Mouse (Mus musculus): ENCODE results near the gene Cep112.

The Cep112 gene

DNA sequence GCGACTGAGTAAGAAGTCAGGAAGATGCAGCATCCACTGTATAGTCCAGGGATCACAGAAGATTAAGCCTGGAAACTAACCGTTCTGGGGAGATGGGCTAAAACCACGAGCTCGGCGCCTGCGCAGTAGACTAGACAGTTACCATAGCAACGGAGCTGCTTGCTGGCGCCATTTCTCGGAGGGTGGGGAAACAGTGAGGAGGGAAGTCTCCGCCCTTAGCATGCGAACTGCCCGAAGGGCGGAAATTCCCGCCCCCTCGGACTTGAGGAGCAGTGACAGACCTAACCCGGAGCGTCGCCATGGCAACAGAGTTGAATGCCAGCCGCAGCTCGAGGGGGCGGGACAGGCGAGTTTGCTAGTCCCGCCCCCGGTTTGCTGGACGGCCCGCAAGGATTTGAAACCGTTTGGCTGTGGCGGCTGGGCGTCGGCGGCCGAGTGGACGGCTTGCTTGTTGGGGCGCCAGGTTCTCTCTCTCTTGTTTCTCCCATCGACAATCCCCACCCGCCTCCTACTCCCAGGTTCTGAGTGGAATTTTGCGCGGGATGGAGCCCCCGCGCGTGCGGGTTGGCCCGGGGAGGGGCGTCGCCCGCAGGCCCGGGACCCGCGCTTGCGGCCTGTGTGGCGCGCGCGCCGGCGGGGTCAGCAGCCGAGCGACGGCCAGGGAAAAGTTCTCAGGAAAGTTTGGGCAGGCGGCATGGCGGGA is at the start of gene Cep112:
TSS of gene Cep112 (plus strand) at position 304 of the 703 bp plus-strand sequence.
- DNase-seq (ENCODE audit: low read depth in 2 of 2, low spot score in 2 of 2), result peak; percentile 72 to 79

DNA sequence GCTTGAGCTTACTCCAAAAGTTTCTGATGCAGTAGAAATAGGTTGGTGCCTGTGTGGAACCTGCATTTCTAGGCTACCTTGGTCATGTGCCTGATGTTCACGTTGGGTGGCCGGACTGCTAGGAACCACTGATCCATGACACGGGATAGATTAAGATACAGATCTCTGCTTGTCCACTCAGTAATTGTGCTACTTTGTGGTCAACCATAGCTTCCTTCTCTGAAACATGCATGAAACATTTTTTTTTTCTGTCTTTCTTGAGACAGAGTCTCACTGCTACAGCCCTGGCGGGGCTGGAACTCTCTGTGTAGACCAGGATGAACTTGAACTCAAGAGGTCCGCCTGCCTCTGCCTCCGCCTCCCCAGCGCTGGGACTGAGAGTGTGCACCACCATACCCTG is 48.2 kb upstream of the Cep112 start:
- no peak for DNase-seq (ENCODE audit: low read depth in 2 of 2, low spot score in 2 of 2)

DNA sequence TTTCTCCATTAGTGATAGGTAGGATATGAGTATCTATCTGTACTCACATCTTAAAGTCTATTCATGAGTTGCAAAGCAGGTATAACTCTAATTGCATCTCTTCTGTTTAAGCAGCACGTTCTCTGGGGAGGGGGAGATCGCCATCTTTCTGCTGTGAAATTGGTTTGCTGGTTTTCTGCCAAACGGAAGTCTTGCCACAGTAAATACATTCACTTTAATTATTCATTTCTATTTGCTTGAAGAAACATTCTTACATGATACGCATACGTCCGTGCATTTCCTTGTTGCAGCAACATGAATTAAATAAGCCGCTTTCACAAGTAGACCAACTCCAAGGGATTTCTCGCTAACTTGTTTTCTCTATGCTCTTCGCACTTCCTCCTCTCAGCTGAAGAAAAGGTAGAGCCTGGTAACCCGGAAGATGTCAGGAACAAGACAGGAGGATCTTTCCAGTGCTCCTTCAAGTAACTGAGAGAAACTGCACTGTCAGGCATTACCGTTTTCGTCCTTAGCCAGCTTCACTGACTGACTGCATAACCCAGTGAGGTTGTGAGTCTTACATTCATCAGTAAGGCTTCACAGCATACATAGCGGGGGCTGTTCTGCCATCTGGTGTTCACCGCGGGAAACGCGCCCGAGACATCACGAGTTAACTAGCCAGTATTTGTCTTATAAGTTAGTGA is 47.2 kb upstream of the Cep112 start:
- DNase-seq (ENCODE audit: low read depth in 2 of 2, low spot score in 2 of 2), result peak; percentile 57 to 75

DNA sequence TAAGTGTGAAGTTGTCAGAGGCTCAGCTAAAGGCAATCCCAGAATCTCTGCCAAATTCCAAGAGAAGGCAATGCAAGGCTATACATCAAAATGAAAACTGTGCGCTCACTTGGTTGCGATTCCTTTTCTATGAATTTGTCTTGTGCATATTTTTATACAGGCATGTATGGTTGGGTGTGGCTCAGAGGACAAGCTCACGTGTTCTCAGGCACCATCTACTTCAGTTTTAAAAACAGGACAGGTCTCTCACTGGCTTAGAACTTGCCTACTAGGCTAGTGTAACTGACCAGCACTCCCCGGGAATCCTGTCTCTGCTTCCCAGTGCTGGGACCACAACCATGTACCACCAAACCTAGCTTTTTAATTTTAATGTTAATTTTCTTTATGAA is 46.6 kb upstream of the Cep112 start:
- DNase-seq (ENCODE audit: low read depth in 2 of 2, low spot score in 2 of 2), result no peak

DNA sequence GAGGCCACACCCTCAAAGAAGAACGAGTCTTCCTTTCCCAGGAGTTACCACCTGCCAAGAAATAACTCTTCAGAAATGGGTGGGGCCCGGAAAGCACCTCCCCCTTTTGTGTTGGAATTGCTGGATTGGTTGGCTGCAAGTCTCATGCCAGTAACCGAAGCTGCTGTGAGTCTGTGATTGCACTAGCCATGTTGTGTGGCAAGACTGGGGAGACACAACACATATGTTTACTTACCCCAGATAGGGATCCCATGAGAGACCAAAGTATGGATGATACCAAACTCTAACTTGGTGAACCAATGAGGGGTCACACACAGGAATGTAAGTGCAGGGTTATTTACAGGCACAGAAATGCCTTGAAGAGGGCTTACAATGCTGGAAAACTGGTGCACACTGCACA is 42.3 kb upstream of the Cep112 start:
- DNase-seq (ENCODE audit: low read depth in 2 of 2, low spot score in 2 of 2), result no peak

DNA sequence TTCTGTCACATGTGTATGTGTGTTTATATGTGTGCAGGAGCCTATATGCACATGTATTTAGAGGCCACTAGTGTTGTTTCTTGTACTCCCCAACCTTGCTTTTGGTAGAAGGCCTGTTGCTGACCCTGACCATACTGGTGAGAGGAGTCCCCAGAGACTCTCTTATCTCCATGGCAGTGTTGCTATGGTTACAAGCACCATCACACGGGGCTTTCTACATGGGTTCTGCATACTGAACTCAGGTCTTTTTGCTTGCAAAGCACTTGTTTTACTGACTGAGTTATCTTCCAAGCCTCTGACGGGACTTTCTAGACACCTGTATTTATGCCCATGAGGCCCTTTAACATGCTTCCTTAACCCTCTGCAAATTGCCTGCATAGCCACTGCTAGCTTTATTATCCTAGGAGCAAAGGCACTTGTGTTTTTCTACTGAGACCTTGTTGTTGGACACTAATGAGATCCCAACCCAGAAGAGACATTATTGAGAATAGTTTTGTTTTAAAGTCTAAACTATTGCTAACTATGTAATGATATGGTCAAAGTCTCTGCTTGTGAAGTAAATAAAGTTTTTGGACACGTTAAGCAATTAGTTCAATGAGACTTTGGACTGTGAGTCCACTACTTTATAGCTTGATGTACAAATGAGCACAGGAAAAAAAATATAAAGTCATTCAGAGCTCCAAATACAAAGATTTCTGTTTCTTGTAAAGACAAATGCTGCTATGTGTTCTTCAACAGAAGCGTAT is 39.9 kb upstream of the Cep112 start:
- no peak for DNase-seq (ENCODE audit: low read depth in 2 of 2, low spot score in 2 of 2)

DNA sequence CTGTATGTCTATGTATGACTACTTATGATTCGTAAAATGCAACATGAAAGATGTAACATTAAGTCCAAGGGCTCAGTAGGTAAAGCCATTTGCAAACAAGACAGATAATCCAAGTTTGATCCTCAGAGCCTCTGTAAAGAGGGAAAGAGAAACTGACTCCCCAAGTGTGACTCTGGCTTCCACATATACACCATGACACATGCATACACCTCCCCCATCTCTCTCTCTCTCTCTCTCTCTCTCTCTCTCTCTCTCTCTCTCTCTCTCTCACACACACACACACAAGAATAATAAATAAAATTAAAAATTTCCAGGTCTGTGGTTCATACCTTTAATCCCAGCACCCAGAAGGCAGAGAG is 39.3 kb upstream of the Cep112 start:
- no peak for DNase-seq (ENCODE audit: low read depth in 2 of 2, low spot score in 2 of 2)

DNA sequence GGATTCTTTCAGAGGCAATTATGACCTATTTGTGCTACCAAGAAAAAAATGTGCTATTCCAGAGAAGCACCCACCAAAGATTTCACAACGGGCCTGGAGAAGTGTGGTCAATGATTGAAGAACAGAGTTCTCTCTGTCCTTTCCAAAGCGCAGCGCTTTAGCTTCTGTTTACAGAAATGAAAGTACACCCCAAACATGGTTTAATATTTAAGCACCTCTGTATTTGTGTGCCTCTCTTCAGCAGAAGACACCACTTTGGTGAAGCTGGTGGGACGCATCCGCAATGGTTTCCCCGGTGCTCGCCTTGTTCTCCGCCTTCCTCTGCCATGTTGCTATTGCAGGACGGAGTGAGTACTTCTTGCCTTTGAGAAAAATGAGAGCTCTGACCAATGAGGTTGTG is 29.9 kb upstream of the Cep112 start:
- DNase-seq (ENCODE audit: low read depth in 2 of 2, low spot score in 2 of 2), result no peak

DNA sequence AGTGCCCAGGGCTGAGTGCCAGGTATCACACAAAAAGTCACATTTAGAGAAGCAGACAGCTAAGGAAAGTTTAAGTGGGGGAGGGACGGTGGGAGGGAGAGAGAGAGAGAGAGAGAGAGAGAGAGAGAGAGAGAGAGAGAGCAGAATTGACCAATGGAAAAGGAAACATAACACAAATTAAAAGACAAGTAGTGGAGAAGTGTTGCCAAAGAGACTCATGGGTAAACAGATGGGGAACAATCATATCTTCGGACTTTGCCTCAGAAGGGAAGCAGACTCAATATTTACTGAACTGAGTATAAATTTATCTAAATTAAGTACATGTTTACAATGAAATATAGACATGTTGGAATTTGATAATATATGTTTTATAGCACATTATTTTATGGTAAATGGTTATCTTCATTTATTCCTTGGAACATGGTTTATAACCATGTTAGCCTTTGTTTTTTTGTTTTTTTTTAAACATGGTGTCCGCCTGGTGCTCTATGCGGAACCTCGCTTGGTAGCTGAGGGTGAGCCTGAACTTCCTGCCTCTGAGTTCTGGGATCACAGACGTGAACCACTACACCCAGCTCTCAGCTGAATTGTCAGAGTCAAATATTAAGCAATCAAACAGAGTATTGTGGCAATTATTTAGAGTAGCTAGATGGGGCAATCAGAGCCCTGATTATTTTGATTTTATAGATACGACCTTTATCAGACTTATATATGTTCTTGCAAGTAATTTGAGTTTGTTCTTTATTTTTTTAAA is 28.7 kb upstream of the Cep112 start:
- DNase-seq (ENCODE audit: low read depth in 2 of 2, low spot score in 2 of 2), result no peak

DNA sequence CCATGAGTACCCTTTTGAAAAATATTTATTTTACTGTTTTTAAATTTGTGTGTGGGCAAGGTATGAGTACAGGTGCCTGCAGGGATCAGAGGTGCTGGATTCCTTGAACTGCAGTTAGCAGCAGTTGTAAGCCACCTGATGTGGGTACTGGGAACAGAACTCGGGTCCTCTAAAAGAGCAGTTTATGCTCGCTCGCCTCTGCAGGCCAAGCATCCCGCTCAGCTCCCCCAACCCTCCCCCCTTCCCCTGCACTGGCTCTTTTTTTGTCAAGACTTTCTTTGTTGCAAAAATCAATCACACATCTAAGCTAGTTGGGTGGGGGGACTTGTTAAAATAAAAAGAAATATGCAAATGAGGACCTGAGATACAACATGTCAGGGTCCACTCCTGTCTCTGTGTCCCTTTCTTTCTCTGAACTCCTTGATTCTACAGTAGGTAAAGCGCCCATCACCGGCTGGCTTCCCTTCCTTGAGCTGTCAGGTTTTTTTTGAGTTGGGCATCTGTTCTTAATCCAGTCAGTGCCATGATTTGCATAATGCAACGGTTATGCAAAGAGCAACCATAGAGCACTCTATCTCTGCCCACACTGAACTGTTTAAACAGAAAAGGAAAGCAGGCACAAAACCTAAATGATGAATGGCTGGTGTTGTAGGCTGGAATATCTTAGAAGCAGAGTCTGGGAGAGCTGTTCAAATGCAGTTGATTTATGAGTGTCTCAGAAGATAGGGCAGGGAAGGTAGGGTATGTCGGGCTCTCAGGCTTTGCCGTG is 14.9 kb upstream of the Cep112 start:
- DNase-seq (ENCODE audit: low read depth in 2 of 2, low spot score in 2 of 2), result no peak

DNA sequence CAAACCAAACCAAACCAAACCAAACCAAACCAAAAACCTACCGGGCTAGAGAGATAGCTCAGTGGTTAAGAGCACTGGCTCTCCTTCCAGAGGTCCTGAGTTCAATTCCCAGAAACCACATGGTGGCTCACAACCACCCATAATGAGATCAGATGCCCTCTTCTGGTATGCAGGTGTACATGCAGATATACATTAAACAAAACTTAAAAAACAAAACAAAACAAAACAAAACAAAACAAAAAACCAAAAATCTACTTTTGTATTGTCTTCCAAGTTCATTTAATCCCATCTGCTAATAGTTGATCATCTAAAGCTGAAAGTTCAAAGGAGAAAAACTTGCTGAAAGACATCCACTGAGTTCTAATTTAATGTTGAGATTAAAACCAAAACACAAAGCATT is 8.6 kb upstream of the Cep112 start:
- no peak for DNase-seq (ENCODE audit: low read depth in 2 of 2, low spot score in 2 of 2)

DNA sequence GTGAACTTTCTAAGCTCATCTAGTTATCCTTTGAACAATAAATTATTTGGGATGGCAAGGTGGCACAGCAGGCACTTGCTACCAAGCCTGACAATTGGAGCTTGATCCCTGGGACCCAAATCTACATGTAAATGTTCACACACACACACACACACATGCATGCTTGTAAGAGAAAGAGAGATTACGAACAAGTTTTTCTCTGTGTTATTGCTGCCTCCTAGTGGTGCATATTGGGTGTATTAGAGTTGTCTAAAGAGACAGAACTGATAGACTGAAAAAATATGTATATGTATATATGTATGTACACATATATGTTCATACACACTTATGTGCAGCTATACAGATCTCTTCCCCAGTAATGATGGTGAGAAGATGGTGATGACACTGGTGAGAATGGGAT is 6.5 kb upstream of the Cep112 start:
- DNase-seq (ENCODE audit: low read depth in 2 of 2, low spot score in 2 of 2), result no peak

DNA sequence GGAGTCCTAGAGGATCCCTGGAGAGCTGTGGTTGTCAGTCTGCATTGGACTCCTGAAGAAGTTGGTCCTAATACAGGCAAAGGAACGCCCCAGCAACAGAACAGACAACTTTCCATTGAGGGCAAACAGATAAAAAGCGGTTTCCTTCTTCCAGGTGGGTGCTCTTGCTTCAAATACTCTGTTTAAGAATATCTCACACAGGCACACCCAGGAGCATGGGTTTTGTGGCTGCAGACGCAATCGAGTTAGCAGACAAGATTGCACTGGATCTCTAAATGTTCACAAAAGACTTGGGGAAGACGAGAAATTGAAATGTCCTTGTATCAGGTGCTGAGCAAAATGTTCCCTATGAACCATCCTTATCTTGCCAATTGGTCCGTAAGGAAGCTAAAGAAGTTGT is 5.8 kb upstream of the Cep112 start:
- no peak for DNase-seq (ENCODE audit: low read depth in 2 of 2, low spot score in 2 of 2)

DNA sequence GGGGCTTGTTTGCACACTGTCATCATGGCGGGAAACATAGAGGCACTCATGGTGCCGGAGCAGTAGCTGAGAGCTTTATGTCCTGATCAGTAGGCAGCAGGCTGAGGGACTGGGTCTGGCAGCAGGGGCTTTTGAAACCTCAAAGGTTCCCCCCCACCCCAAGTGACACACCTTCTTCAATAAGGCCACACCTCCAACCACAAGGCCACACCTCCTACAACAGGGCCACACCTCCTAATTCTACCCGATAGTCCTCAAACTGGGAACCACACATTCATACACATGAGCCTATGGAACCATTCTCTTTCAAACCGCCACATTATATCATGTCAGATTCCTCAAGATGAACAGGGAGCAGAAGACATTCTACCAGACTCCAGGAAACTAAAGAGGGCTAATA is 4.2 kb upstream of the Cep112 start:
- no peak for DNase-seq (ENCODE audit: low read depth in 2 of 2, low spot score in 2 of 2)

DNA sequence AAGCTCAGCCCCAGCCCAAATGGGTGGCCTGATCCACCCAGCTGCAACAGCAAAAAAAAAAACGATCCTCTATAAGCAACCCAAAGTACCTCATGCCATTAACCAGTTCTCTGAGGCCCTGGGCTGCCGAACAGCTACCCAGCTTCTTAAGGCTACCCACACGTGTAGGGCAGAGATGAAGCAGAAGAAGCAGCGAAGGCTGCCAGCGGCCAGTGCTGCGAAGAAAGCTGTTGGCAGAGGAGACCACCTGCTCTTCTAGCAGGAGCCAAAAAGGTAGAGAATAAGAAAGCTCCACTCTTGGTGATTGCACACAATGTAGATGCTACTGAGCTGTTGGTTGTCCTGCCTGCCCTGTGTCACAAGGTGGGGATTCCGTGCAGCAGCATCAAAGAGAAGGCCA is 1.8 kb upstream of the Cep112 start:
- DNase-seq (ENCODE audit: low read depth in 2 of 2, low spot score in 2 of 2), result no peak

DNA sequence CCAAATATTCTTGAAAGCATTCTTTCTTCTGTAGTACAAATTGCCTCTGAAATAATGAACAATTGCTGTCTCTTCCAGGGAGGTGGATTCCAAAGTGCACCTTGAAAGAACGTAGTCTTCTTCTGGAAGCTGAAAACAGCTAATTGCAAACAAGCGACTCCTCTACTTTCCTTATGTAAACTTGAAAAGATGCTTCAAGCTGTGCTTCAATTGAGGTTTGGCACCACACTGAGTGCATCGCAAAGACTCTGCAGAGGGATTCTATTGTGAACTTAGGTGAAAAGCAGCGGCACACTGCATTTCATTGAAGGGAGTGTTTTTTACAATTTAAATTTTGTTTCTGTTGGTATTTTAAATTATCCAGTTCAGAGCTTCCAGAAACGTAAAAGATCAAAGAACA is 881 bp upstream of the Cep112 start:
- DNase-seq (ENCODE audit: low read depth in 2 of 2, low spot score in 2 of 2), result no peak

DNA sequence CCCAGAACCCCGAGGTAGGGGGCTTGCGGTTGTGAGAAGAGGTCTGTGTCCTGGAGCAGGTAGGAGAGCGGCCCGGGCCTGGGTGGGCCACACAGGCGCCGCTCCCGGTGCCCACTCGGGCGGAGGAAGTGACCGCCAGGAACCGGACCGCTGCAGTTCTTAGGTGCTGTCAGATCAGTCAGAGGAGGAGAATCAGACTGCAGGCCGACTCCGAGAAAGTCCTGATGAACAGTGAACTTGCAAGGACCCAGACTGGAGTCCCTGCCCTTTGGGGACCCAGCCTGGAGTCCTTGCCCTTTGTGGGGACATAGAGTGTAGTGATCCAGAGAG is 565 bp downstream of the Cep112 start:
- DNase-seq (ENCODE audit: low read depth in 2 of 2, low spot score in 2 of 2), result no peak

DNA sequence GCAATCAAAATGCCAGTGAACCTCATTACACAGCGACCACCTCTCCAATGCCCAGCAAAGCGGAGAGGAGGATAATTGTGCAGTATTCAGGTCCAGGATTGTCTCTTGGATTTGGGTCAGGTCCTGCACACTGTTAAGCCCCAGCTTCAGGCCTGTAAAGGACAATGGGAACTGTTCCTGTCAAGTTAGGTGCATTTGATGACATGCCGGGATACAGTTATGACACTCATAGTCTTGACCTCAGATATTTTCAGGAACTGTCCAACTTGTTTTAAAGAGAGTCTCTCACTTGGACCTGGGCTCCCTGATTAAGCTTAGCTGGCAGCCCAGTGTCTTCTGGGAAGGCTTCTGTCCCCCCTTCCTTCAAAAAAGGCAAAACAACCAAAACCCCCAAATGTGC is 1.1 kb downstream of the Cep112 start:
- no peak for DNase-seq (ENCODE audit: low read depth in 2 of 2, low spot score in 2 of 2)

DNA sequence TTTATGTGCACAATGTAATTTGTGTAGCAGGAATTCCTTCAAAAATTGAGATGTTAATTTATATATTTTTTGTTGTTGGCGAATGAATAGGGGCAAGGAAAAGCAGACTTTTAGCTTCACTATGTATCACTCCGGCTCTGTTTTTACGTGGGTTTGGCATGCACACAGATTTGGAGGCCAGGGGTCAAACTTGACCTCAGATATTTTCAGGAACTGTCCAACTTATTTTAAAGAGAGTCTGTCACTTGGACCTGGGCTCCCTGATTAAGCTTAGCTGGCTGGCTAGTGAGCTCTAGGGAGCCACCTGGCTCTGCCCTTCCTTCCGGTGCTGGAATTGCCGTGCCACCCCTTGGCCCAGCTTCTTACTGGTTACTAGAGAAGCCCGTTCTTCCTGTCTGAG is 2.2 kb downstream of the Cep112 start:
- DNase-seq (ENCODE audit: low read depth in 2 of 2, low spot score in 2 of 2), result no peak

DNA sequence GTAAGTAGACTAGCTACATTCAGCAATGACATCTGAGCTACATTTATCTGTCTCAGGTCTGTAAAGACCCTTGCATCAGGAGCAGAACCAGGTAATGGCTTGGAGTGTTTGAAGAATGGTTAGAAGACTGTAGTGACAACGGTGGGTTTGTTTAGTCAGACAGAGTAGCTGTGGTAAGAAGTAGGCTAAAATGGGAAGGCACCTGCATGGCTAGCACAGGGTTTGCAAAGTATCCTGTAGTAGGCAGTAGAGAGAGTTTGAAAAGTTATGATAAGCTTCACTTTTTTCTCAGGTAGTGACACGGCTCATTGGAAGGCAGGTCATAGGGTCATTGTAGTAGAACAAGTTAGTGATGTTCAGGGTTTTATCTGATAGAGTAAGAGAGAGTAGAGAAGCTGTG is 4.1 kb downstream of the Cep112 start:
- no peak for DNase-seq (ENCODE audit: low read depth in 2 of 2, low spot score in 2 of 2)

DNA sequence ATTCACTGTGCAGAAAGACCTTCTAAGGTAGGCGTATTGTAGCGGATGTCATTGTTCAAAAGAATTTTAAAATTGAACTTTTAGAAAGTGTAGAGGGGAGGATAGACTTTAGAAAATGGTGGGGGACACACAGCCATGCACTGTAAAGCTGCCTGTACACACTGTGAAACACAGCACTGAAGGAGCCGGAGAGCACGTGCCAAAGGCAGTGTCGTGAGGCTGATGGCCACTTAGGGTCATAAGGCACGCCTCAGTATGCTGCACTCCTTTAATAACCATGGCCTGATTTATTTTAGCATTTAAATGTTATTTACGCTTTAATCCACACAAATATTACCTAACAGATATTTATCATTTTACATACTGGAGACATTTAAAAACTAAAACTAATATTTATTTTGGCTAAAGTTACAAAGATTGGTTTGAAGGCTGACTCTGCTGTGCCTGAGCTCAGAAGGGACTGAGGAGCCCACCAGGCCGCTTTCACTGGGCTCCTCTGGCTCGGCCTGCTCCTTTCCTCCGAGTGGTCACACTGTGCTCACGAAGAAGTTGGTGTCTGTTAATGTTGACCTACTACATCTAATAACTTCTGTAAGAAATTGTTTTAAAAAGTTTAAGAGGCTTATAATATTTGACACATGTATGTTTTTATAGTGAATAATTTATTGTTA is 19.0 kb downstream of the Cep112 start:
- no peak for DNase-seq (ENCODE audit: low read depth in 2 of 2, low spot score in 2 of 2)

Measured in CD8-positive naive resting alpha-beta T cell, adult 2 months (primary cell).